Mouse (Mus musculus): ENCODE results near the gene Cyp4a12a.
"Not testable (repeated sequence)": the region's sequence is repeated elsewhere in the genome, so short reads cannot be mapped to it uniquely, and the experiment has no call there.

- not testable (repeated sequence) for TF ChIP-seq CTCF, EP300 (IDR thresholded peaks at IDR 0.05)
These were observed 69.2 kb downstream of the Cyp4a12a start for GRCm38 (mm10) chr4:115368067-115368466.
